Mouse (Mus musculus) heart, postnatal 0 days (tissue): Measurements from ENCODE around the gene Rtl10. TPM values are rescaled to one million over a fixed set of nuclear protein-coding genes. Genes with fewer than 3 reads are reported as not detected.
A peak's percentile ranks its signal among the peaks of the same experiment; 100 is the strongest.

Source experiments
- ATAC-seq: fragments of 200-750 bp; cut with Nextera tagmentation; 2 replicates; pipeline ENCODE4 v1.8.0; 2017; ENCODE audit warnings: low read depth, moderate number of reproducible peaks, moderate library complexity; ENCODE audit not compliant: insufficient read depth
- DNase-seq: peaks from one replicate; pipeline ENCODE4 v3.0.0-alpha.2; 2016; ENCODE audit warnings: low spot score
- H3K27ac ChIP-seq: fragments of 300-500 bp; sonication (generic); 2 replicates; pipeline ENCODE4 v1.5.1; 2014; ENCODE audit warnings: low read depth, mild to moderate bottlenecking
- H3K27me3 ChIP-seq: fragments of 300-500 bp; sonication (generic); 2 replicates; pipeline ENCODE4 v1.6.1; 2014; ENCODE audit warnings: low read length, mixed read lengths; ENCODE audit not compliant: control insufficient read depth, insufficient read depth
- H3K36me3 ChIP-seq: fragments of 300-500 bp; sonication (generic); replicated peaks from 2 replicates; pipeline ENCODE4 v1.6.1; 2014; ENCODE audit warnings: low read length, mixed read lengths; ENCODE audit not compliant: control insufficient read depth, insufficient read depth
- H3K4me1 ChIP-seq: fragments of 300-500 bp; sonication (generic); 2 replicates; pipeline ENCODE4 v1.6.1; 2014; ENCODE audit warnings: antibody characterized with exemption; ENCODE audit not compliant: control insufficient read depth, insufficient read depth
- H3K4me2 ChIP-seq: fragments of 300-500 bp; sonication (generic); 2 replicates; pipeline ENCODE4 v1.6.1; 2014; ENCODE audit warnings: low read depth, mild to moderate bottlenecking, low read length, moderate library complexity
- H3K4me3 ChIP-seq: fragments of 300-500 bp; sonication (generic); 2 replicates; pipeline ENCODE4 v1.5.1; 2014; ENCODE audit warnings: low read depth, low read length
- H3K9ac ChIP-seq: fragments of 300-500 bp; sonication (generic); replicated peaks from 2 replicates; pipeline ENCODE4 v1.6.1; 2014; ENCODE audit warnings: low read depth, low read length, mixed read lengths
- H3K9me3 ChIP-seq: fragments of 300-500 bp; sonication (generic); replicated peaks from 2 replicates; pipeline ENCODE4 v1.6.1; 2016; ENCODE audit warnings: low read length; ENCODE audit not compliant: control insufficient read depth
- CTCF ChIP-seq: IDR thresholded peaks from 2 replicates; pipeline ENCODE4 v1.5.1; 2016; ENCODE audit warnings: antibody characterized with exemption, control low read depth, low read depth
- EP300 ChIP-seq: IDR thresholded peaks from 2 replicates; pipeline ENCODE4 v1.6.1; 2016; ENCODE audit warnings: antibody characterized with exemption, low read depth
- WGBS: fragments of 180-500 bp; shearing (Covaris S2); extraction: QIAGEN DNeasy Blood & Tissue Kit; methylation state at CpG from one replicate; pipeline ENCODE4 v1.1.7; 2014; 5-methylcytosine and 5-hydroxymethylcytosine counted together
- polyA plus RNA-seq: library from polyadenylated mRNA; unstranded; fragments of >200 nt; fragmentation: Nextera tagmentation; extraction: Ambion mirVana; gene quantifications from 2 replicates; pipeline ENCODE4 v1.2.1, GENCODE M21; 2015
- total RNA-seq: library from RNA; depleted of rRNA; stranded (reverse); fragments of >200 nt; gene quantifications from 2 replicates; pipeline ENCODE4 v1.2.3, GENCODE M21; 2014; ENCODE audit warnings: low replicate concordance; rRNA removed

Gene Rtl10
- total RNA-seq = 0.42 and 1.6 TPM in 2 replicates
- polyA plus RNA-seq = 0.94 and 1.2 TPM in 2 replicates

DNA sequence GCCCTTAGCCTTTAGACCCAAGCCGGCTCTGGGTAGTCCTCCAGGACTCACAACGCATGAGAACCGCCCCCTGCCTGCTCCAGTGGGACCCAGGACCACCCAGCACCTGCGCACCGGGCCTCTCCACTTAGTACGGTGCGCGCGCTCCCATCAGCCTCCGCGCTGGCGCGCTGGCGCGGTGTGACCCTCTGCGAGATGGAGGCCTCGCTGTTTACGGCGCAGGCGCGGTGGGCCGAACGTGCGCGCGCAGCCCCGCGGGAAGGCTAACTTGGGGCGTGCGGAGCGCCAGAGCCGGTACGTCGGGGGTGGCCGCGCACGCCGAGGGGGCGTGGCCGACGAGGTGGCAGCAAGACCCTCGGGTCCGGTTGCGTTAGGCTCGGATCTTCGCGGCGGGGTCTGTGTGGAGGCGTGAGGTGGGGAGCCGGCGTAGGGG is at the start of gene Rtl10, which contains the start of gene Gnb1l:
Rtl10 (plus strand) TSS at position 344 of the 433 bp plus-strand sequence.
Gnb1l (plus strand) TSS at position 156 of the 433 bp plus-strand sequence.
- no peaks in the 10 kb centered on the region for H3K27me3 ChIP-seq
- DNase-seq (peak; percentile 89), ATAC-seq (peak; percentile 97)
- H3K9me3 ChIP-seq = no peaks in the 10 kb centered on the region
- under 1% methylated on average over 51 of the region's 51 CpGs for WGBS
- H3K4me1 ChIP-seq = peaks cover 8% of the 10 kb centered on the region
- H3K9ac ChIP-seq = peak within 1 kb of the TSS; percentile 79
- peak within 1 kb of the TSS; percentile 75 for H3K27ac ChIP-seq
- peak within 1 kb of the TSS; percentile 96 for H3K4me2 ChIP-seq
- TF ChIP-seq CTCF (no peak), EP300 (no peak)
- peaks cover 9% of the 10 kb centered on the region for H3K36me3 ChIP-seq
- H3K4me3 ChIP-seq = peak within 1 kb of the TSS; percentile 73

DNA sequence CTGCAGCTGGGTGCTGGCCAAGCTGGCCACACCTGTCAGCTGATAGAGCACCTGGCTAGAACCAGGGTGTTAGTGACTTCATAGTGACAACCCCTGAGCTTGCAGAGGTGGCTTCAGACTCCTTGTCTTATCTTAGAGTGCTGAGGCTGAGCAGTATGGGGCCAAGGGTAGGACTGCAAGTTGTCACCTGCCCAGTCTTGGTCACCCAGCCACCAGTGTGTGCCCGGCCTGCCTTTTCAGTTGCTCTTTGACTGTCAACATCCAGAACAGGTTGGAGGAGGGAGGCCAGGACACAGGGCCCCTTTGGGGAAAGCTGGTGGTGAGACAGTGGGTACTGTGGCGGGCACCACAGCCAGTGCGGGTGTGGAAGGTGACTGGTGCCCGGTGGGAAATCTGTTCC is 49.7 kb upstream of the Rtl10 start:
- DNase-seq (no peak), ATAC-seq (no peak)
- Histone ChIP-seq H3K27me3 (no peaks in the 10 kb centered on the region), H3K9ac (no peak overlapping the region), H3K4me1 (no peaks in the 10 kb centered on the region), H3K4me2 (no peak overlapping the region), H3K4me3 (no peak overlapping the region), H3K9me3 (no peaks in the 10 kb centered on the region), H3K27ac (no peak overlapping the region), H3K36me3 (peaks cover 20% of the 10 kb centered on the region)
- WGBS = 94% methylated on average over 4 of the region's 4 CpGs
- no peak for TF ChIP-seq EP300
- TF ChIP-seq CTCF = no peak

DNA sequence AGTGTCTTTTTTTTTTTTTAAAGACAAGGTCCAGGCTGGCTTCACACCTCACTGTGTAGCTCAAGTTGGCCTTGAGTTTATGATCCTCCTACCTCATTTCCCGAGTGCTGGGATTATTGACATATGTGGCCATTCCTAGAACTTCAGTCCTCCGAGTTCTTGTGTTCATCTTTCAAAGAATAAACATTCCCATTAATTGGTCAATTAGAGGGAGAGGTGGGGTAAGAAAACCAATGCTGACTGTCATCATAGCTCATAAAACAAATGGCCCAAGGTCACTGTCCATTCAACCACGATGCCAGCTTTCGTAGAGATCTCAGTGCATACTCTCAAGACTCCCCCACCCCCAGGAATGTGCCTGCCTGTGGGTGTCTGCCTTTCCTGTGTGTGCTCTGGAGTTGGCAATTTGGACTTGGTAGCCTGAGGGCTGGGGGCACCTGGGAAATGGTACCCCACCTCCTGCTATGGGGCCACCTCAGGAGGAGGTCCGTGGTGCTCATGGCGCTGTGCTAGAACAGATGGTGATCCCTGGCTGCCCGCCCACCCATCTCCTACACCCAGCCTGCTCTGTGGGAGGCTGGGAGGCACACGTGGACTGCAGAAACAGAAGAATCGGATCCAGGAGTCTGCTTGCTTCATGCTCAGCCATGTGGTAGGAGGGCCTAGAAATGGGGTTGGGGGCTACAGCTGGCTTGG is 47.1 kb upstream of the Rtl10 start:
- H3K27ac ChIP-seq = no peak overlapping the region
- WGBS = 60% methylated on average over 9 of the region's 9 CpGs
- H3K27me3 ChIP-seq = no peaks in the 10 kb centered on the region
- H3K4me3 ChIP-seq = no peak overlapping the region
- TF ChIP-seq EP300 (no peak), CTCF (no peak)
- no peaks in the 10 kb centered on the region for H3K9me3 ChIP-seq
- no peak overlapping the region for H3K4me2 ChIP-seq
- H3K36me3 ChIP-seq = peaks cover 21% of the 10 kb centered on the region
- no peak overlapping the region for H3K9ac ChIP-seq
- DNase-seq (no peak), ATAC-seq (0 out of 2 replicates have a peak, but pooled peaks have one; percentile 13)
- no peaks in the 10 kb centered on the region for H3K4me1 ChIP-seq

DNA sequence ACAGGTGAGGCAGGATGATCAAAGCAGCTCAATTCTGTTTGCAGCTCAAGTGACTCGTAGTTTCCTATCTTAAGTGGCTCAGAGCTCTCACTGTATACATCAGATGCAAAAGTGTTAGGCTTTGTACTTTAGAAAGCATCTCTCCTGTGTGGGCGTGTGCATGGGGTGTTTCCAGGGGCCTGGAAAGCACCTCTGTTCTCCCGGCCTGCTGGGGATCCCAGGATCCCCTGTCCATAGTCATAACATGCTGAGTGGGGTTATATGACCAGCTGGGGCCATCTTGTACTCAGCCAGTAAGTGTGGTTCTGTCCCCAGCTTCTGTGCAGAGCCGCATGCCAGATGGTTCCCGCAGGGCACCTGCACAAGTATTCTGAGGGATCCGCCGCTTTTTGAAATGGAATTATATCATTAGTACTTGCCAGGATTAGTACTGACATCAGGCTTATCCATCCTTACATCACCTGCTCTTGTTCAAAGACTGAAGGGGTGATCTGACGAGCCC is 46.3 kb upstream of the Rtl10 start:
- TF ChIP-seq EP300 (no peak), CTCF (no peak)

DNA sequence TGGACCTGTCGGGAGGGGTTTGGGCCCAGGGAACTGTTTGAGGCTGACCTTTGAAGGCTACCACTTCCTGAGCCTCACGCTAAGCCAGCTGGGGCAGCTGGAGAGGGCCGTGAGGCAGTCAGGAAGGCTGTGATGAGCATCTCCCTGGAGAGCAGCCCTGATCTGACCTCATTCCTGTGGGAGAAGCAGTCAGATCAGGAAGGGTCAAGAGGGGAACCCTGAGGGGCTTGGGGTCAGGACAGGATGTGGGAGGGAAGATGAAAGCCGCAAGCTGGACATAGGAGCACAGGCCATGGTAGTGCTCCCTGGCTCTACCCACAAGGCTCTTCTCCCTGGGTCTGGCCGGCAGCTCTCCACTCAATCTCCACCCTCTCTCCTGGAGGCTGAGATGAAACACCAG is 44.9 kb upstream of the Rtl10 start:
- DNase-seq (no peak), ATAC-seq (no peak)
- 0 out of 2 replicates have a peak, but pooled peaks cover under 1% of the 10 kb centered on the region for H3K4me1 ChIP-seq
- no peak overlapping the region for H3K4me2 ChIP-seq
- WGBS = 54% methylated on average over 5 of the region's 5 CpGs
- H3K36me3 ChIP-seq = peaks cover 30% of the 10 kb centered on the region
- H3K27me3 ChIP-seq = no peaks in the 10 kb centered on the region
- H3K9ac ChIP-seq = no peak overlapping the region
- H3K27ac ChIP-seq = no peak overlapping the region
- TF ChIP-seq CTCF (no peak), EP300 (no peak)
- H3K4me3 ChIP-seq = no peak overlapping the region
- no peaks in the 10 kb centered on the region for H3K9me3 ChIP-seq

More for the DNA sequence above, 46.3 kb upstream of the Rtl10 start:
- Histone ChIP-seq H3K9ac (no peak overlapping the region), H3K4me1 (no peaks in the 10 kb centered on the region), H3K27me3 (no peaks in the 10 kb centered on the region), H3K9me3 (no peaks in the 10 kb centered on the region), H3K36me3 (peaks cover 23% of the 10 kb centered on the region), H3K4me3 (no peak overlapping the region), H3K4me2 (no peak overlapping the region), H3K27ac (no peak overlapping the region)
- ATAC-seq (no peak), DNase-seq (no peak)
- WGBS = 86% methylated on average over 8 of the region's 8 CpGs
